Mouse (Mus musculus) cortical plate, adult 2 months (tissue): ENCODE data around the gene Steap3.

Experiments used
- CTCF ChIP-seq: fragments of 200-500 bp; IDR thresholded peaks from 2 replicates; pipeline ENCODE4 v1.5.1; 2011; ENCODE audit warnings: mild to moderate bottlenecking, control low read depth, low read length; ENCODE audit not compliant: insufficient read depth; ENCODE audit errors: extremely low read depth
- POLR2A ChIP-seq: fragments of 200-500 bp; IDR thresholded peaks from 2 replicates; pipeline ENCODE4 v1.6.1; 2011; ENCODE audit warnings: mild to moderate bottlenecking, low read length, control low read depth; ENCODE audit not compliant: insufficient read depth; ENCODE audit errors: extremely low read depth

- TF ChIP-seq CTCF (no peak), POLR2A (no peak)
Measured at GRCm38 (mm10) chr1:120177141-120177540, 95.4 kb downstream of the Steap3 start.
